Mouse (Mus musculus) testis, adult 2 months (tissue): Measurements from ENCODE around the gene Dapk1.

Experiments used
- CTCF ChIP-seq: fragments of 200-500 bp; IDR thresholded peaks from 2 replicates; pipeline ENCODE4 v1.5.1; 2012; ENCODE audit warnings: low read depth, mild to moderate bottlenecking, inconsistent platforms, low read length, moderate library complexity; ENCODE audit not compliant: control insufficient read depth, insufficient read depth, insufficient replicate concordance
- POLR2A ChIP-seq: fragments of 200-500 bp; IDR thresholded peaks from 2 replicates; pipeline ENCODE4 v1.6.1; 2012; ENCODE audit warnings: low read depth, mild to moderate bottlenecking, inconsistent platforms, low read length, moderate library complexity; ENCODE audit not compliant: control insufficient read depth

GRCm38 (mm10) chr13:60573541-60573940 lies 28.2 kb upstream of the Dapk1 start:
- TF ChIP-seq POLR2A (no peak), CTCF (no peak)
